Mouse (Mus musculus) neural tube, embryonic 11.5 days (tissue): ENCODE data around the gene Pcmt1. TPM values are rescaled to one million over a fixed set of nuclear protein-coding genes. Genes with fewer than 3 reads are reported as not detected.

ENCODE experiments used
- ATAC-seq: fragments of 200-750 bp; cut with Nextera tagmentation; 2 replicates; pipeline ENCODE4 v1.8.0; 2017; ENCODE audit warnings: moderate number of reproducible peaks, mild to moderate bottlenecking, moderate TSS enrichment, moderate library complexity; ENCODE audit not compliant: insufficient read depth, low FRiP score, low TSS enrichment
- DNase-seq: peaks from one replicate; pipeline ENCODE4 v3.0.0-alpha.2; 2015; ENCODE audit warnings: low spot score
- H3K27ac ChIP-seq: fragments of 300-500 bp; sonication (generic); 2 replicates; pipeline ENCODE4 v1.5.1; 2014; ENCODE audit warnings: low read depth, mild to moderate bottlenecking, low read length
- H3K27me3 ChIP-seq: fragments of 300-500 bp; sonication (generic); 2 replicates; pipeline ENCODE4 v1.6.1; 2014; ENCODE audit warnings: mild to moderate bottlenecking, low read length, mixed read lengths; ENCODE audit not compliant: control insufficient read depth, insufficient read depth
- H3K36me3 ChIP-seq: fragments of 300-500 bp; sonication (generic); 2 replicates; pipeline ENCODE4 v1.6.1; 2014; ENCODE audit warnings: mild to moderate bottlenecking, low read length, moderate library complexity, mixed read lengths; ENCODE audit not compliant: control insufficient read depth, insufficient read depth
- H3K4me1 ChIP-seq: fragments of 300-500 bp; sonication (generic); 2 replicates; pipeline ENCODE4 v1.6.1; 2014; ENCODE audit warnings: low read length, mixed read lengths; ENCODE audit not compliant: control insufficient read depth, insufficient read depth
- H3K4me2 ChIP-seq: fragments of 300-500 bp; sonication (generic); 2 replicates; pipeline ENCODE4 v1.6.1; 2014; ENCODE audit warnings: low read depth, mild to moderate bottlenecking, moderate library complexity
- H3K4me3 ChIP-seq: fragments of 300-500 bp; sonication (generic); 2 replicates; pipeline ENCODE4 v1.5.1; 2014; ENCODE audit warnings: low read depth, low read length
- H3K9ac ChIP-seq: fragments of 300-500 bp; sonication (generic); 2 replicates; pipeline ENCODE4 v1.6.1; 2014; ENCODE audit warnings: mild to moderate bottlenecking, low read length
- H3K9me3 ChIP-seq: fragments of 300-500 bp; sonication (generic); 2 replicates; pipeline ENCODE4 v1.6.1; 2016; ENCODE audit warnings: low read length; ENCODE audit not compliant: control insufficient read depth
- WGBS: fragments of 180-500 bp; shearing (Covaris S2); extraction: QIAGEN DNeasy Blood & Tissue Kit; methylation state at CpG from one replicate; pipeline ENCODE4 v1.1.7; 2014; 5-methylcytosine and 5-hydroxymethylcytosine counted together
- polyA plus RNA-seq: library from polyadenylated mRNA; unstranded; fragments of >200 nt; fragmentation: Nextera tagmentation; extraction: Ambion mirVana; gene quantifications from 2 replicates; pipeline ENCODE4 v1.2.1, GENCODE M21; 2014

The Pcmt1 gene
- polyA plus RNA-seq, 1 experiment from 2014 or later: 145 TPM

DNA sequence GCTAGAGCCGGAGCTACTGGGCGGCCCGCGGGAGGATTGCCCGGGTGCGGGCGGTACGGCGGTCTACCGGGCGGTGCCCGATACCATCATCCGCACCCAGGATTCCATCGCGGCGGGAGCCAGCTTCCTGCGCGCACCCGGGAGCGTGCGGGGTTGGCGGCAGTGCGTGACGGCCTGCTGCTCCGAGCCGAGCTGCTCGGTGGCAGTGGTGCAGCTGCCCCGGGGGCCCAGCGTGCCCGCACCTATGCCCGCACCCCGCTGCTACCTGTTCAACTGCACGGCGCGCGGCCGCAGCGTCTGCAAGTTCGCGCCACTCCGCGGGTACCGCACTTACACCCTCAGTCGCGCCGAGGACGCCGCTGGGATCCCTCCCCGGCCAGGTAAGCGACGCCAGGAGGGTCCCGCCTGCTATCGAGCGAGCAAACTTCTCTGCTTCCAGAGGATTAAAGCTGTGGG lies 90.7 kb downstream of the Pcmt1 start:
- WGBS: under 1% methylated on average over 54 of the region's 54 CpGs
- 0 out of 2 replicates have a peak, but pooled peaks cover 6% of the 10 kb centered on the region for H3K27me3 ChIP-seq
- ATAC-seq: peak; percentile 53

DNA sequence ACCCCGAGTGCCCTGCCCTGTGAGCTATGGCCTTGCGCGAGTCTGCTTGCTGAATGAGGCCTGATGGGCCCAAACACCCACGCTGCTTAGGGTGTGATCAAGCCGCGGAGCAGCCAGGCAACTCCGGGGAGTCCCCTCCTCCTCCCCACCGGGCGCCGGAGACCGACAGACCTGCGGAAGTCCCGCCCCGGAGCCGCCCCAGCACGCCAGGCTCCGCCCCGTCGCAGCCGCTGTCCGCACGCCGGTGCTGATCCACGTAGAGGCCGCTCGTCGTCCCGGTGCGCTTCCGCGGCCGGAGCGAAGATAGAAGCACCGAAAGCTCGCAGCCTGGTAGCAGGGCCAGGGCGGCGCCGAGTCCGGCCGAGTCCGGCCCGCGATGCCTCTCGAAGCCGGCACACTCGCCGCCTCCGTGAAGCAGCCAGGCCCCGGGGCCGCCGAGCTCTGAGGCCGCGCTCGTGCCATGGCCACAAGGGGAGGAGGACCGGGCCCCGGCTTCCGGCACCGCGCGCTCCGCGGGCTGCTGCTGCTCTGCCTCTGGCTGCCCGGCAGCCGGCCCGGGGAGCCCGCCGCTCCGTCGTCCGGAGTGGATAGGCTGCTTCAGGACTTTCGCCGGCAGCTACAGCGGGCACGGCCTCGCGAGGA lies 91.2 kb downstream of the Pcmt1 start, which contains the start of gene Lrp11:
Gene Lrp11 (plus strand): TSS at position 209 of the 642 bp plus-strand sequence.
- Histone ChIP-seq H3K4me3 (peak within 1 kb of the TSS; percentile 80), H3K9ac (peak within 1 kb of the TSS; percentile 68), H3K4me1 (peaks cover 9% of the 10 kb centered on the region; the same call in 1 of the 2 replicates), H3K27me3 (0 out of 2 replicates have a peak, but pooled peaks cover 6% of the 10 kb centered on the region), H3K4me2 (peak within 1 kb of the TSS; percentile 99), H3K36me3 (no peaks in the 10 kb centered on the region), H3K9me3 (no peaks in the 10 kb centered on the region), H3K27ac (0 out of 2 replicates have a peak within 1 kb of the TSS, but pooled peaks have one; percentile 17)
- under 1% methylated on average over 54 of the region's 76 CpGs for WGBS
- ATAC-seq (peak; percentile 96), DNase-seq (peak; percentile 94)

More for the DNA sequence above, 90.7 kb downstream of the Pcmt1 start:
- Histone ChIP-seq H3K9ac (peak overlapping the region; percentile 68), H3K9me3 (no peaks in the 10 kb centered on the region), H3K27ac (0 out of 2 replicates have a peak overlapping the region, but pooled peaks have one; percentile 17), H3K4me2 (peak overlapping the region; percentile 99), H3K36me3 (no peaks in the 10 kb centered on the region), H3K4me3 (peak overlapping the region; percentile 80), H3K4me1 (peaks cover 9% of the 10 kb centered on the region; the same call in 1 of the 2 replicates)
- no peak for DNase-seq

DNA sequence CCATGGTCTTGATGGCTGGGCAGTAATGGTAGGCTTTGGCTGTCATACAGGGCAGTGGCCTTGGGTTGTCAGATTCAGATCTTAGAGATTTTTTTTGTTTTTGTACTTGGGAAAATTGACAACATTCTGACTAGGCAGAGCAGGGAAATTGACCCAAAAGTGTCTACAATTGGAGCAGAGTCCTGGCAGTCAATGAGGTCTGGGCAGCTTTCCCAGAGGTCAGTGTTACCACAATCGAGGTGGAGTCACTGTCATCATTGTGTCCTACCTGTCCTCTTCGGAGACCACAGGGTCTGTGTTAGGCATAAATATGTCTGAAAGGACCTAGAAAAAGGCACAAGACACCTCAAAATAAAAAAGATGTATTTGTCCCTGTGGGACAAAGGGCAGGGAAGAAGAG lies 94.2 kb downstream of the Pcmt1 start:
- WGBS: 71% methylated on average over 2 of the region's 2 CpGs
- Histone ChIP-seq H3K4me2 (no peak overlapping the region), H3K9ac (no peak overlapping the region), H3K4me1 (peaks cover 9% of the 10 kb centered on the region; the same call in 1 of the 2 replicates), H3K9me3 (no peaks in the 10 kb centered on the region), H3K27me3 (0 out of 2 replicates have a peak, but pooled peaks cover 6% of the 10 kb centered on the region), H3K4me3 (no peak overlapping the region), H3K36me3 (no peaks in the 10 kb centered on the region), H3K27ac (no peak overlapping the region)
- no peak for ATAC-seq
- no peak for DNase-seq

DNA sequence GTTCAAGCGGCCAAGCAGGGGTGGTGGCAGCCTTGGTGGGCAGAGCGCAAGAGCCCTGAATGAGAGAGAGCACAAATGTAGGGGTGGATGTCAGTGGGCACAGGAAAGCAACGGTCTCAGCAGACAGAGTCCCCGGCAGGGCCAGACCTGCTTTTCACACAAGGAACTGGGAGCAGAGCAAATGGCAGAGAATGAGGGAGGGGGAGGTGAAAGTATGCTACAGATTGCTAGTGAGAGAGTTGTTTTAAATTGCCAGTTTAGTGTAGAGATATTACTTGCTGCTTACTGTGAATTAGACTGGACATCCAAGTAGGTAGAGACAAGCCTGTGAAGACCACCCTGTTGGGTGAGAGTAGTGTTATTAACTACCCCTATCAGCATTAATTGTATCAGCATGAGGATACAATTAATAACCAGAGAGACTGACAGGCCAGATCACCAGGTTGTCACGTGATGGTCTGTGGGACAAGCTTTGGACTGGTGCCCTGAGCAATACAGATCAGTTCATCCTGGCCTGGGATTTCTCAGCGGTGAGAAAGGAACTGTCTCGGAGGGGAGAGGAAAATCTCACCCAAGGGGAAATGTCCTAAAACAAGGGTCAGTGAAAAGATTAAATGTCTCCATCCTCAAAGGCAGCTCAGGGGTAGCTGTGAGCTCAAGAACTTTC lies 97.9 kb downstream of the Pcmt1 start:
- ATAC-seq (no peak), DNase-seq (no peak)
- Histone ChIP-seq H3K27ac (no peak overlapping the region), H3K9ac (no peak overlapping the region), H3K9me3 (no peaks in the 10 kb centered on the region), H3K4me2 (no peak overlapping the region), H3K27me3 (no peaks in the 10 kb centered on the region), H3K4me1 (no peaks in the 10 kb centered on the region), H3K4me3 (no peak overlapping the region), H3K36me3 (no peaks in the 10 kb centered on the region)
- 45% methylated on average over 7 of the region's 7 CpGs for WGBS

DNA sequence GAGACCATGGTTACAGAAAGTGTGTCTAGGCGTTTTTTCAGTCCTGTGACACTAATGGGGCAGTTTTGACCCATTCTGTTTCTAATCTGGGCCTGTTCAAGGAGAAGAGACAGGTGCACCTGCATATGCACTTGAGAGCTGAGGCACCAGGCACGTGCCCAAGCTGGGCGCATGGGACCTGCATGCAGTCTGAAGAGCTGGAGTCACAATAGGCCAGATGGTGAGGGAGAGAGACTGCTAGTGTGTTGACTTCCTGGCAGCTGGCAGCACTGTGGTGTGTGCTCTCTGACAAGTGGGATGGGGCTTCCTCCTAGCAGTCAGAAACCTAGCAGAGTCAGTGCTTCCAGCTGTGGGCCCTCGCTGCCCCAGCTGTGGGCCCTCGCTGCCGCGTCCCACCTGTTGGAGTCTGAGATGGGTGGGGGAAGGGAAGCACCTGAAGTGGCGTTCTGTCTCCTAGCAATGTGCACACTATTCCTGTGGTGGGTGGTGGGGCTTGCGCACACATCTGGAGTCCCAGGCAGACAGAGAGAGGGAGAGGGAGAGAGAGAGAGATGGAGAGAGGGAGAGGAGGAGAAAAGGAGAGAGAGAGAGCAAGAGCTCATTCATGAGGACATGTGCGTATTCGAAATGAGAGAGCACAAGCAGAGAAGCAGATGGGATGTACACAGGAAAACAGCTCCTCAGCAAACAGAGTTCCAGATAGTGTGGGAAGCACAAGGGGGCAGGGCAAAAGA lies 98.6 kb downstream of the Pcmt1 start:
- Histone ChIP-seq H3K9me3 (no peaks in the 10 kb centered on the region), H3K27ac (no peak overlapping the region), H3K27me3 (no peaks in the 10 kb centered on the region), H3K4me3 (no peak overlapping the region), H3K36me3 (no peaks in the 10 kb centered on the region), H3K4me1 (no peaks in the 10 kb centered on the region), H3K9ac (no peak overlapping the region), H3K4me2 (no peak overlapping the region)
- DNase-seq: no peak
- WGBS: 45% methylated on average over 11 of the region's 11 CpGs
- no peak for ATAC-seq

DNA sequence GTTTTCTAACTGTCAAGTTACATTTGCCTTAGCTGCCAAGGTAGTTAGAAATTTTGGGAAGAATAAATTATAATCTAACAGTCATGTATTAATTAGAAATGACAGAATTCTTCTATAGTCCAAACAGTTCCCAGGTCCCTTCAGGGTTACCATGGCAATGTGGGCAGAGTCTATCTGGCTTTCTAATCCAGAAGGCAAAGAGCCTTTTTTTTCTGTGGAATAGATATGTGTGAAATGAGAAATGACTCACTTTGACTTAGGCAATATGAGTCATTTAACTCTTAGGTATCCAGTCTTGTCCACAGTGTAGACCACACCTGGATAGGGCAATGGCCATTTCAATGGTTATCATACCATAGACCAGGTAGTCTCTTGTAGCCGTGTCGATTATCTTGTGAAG lies 99.5 kb downstream of the Pcmt1 start:
- H3K4me1 ChIP-seq: no peaks in the 10 kb centered on the region
- H3K4me3 ChIP-seq: no peak overlapping the region
- ATAC-seq (no peak), DNase-seq (no peak)
- no peak overlapping the region for H3K9ac ChIP-seq
- H3K27me3 ChIP-seq: no peaks in the 10 kb centered on the region
- H3K9me3 ChIP-seq: no peaks in the 10 kb centered on the region
- H3K27ac ChIP-seq: no peak overlapping the region
- WGBS: 81% methylated on average over 2 of the region's 2 CpGs
- no peaks in the 10 kb centered on the region for H3K36me3 ChIP-seq
- H3K4me2 ChIP-seq: no peak overlapping the region

Other genes starting within 250 kb of the Pcmt1 start
- gene Ulbp1, start 207.5 kb downstream of the Pcmt1 start, polyA plus RNA-seq: 1.1 and 1.5 TPM in 2 replicates
- gene Lrp11, start 91.3 kb downstream of the Pcmt1 start, polyA plus RNA-seq: 9.6 and 11.5 TPM in 2 replicates
- 57.3 and 66.2 TPM in 2 replicates for gene Nup43, start 13.6 kb downstream of the Pcmt1 start, polyA plus RNA-seq
- gene Lats1, start 78 bp upstream of the Pcmt1 start, polyA plus RNA-seq: 14.2 and 16.8 TPM in 2 replicates
- 67.3 and 68.2 TPM in 2 replicates for gene Katna1, start 44.9 kb upstream of the Pcmt1 start, polyA plus RNA-seq
- gene Ginm1, start 111.7 kb upstream of the Pcmt1 start, polyA plus RNA-seq: 45.4 and 50.7 TPM in 2 replicates
- gene Ppil4, start 111.8 kb upstream of the Pcmt1 start, polyA plus RNA-seq: 48.5 and 51.6 TPM in 2 replicates
- 0.12 and 0.19 TPM in 2 replicates for gene Zc3h12d, start 151.3 kb upstream of the Pcmt1 start, polyA plus RNA-seq